Mouse (Mus musculus): Measurements from ENCODE around the gene Gm17617.
A peak's percentile ranks its signal among the peaks of the same experiment; 100 is the strongest.

Gm17617 gene

GRCm38 (mm10) chr13:55133448-55133847 is at the start of gene Gm17617:
Gene Gm17617 (minus strand): TSS chr13:55133548.
- DNase-seq: no peak

DNA sequence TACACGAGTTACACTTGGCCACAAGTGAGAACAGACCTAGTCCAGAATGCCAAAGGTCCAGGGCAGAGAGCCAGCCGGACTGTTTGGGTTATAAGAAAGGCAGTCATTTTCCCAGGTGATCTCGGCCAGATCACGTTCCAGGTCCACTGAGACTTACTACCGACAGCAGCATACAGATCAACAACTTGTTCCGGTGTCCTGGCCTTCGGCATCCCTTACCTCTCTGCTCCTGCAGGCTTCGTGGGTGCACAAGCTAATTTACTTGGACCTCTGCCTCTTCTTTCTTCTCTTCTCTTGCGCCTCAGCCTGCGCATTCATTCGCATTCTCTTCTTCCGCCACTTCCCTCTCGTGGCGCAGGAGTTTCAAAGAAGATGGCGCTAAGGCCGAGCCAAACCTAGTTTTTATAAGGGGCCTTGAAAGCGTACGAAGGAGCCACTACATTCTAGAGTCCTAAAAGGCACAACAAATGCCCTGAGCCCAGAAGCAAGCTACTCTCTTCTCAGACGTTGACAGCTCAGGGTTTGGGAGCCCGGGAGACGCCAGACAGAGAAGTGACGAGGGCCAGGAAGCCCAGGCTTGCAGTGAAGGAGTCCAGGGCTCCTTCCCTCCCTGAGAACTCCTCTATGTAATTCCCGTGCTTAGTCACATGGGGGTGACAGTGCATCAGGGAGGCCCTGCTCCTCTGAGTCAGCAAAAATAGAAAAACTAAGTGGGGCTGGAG is 49.0 kb upstream of the Gm17617 start:
- peak; percentile 73 to 87 for DNase-seq

DNA sequence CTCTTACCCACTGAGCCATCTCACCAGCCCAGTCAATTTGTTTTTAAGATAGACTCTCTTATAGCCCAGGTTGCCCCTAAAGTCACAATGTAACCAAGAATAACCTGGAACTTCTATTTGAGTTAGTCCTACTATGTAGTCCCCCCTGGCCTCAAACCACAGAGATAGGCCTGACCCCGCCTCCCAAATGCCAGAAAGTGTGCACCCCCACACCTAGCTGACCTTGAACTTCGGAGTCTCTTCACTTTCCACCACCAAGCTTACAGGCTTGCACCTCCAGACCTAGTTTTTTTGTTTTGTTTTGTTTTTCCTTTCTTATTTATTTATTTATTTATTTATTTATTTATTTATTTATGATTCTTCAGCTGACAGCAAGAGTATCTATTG is 48.4 kb upstream of the Gm17617 start:
- DNase-seq: no peak

DNA sequence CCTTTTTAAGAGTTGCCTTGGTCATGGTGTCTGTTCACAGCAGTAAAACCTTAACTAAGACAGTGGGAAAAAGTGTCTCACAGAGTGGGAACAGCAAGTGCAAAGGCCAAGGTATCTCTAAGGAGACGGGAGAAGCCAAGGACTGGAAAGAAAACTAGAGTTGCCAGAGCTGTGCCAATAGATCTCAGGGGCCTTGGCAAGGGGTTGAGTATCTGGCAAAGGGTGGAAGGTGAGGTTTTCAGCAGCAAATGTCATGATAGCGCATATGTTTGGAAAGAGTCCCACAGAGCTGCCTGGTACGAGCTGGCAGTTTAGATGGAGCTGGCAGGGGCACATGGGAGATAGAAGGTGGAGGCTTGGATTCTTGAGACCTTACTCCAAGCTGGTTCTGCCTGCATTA is 46.2 kb upstream of the Gm17617 start:
- no peak for DNase-seq

DNA sequence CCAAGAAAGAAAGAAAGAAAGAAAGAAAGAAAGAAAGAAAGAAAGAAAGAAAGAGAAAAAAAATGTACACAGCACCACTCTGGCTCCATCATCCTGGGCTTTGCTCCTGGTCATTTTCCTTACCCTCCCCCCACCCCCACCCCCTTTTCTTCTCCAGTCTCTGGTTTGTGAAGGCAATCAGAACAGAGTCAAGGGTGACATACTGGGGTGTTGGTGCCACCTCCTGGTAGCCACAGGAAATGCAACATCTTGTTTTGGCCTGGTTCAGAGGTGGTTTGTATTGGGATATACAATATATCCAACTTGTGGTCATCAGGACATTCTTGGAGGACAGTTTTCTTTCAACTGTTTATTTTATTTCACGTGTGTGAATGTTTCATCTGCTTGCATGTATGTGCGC is 45.2 kb upstream of the Gm17617 start:
- peak; percentile 84 to 86 for DNase-seq

GRCm38 (mm10) chr13:55177903-55178496 is 44.7 kb upstream of the Gm17617 start:
- DNase-seq: peak; percentile 25 to 35

DNA sequence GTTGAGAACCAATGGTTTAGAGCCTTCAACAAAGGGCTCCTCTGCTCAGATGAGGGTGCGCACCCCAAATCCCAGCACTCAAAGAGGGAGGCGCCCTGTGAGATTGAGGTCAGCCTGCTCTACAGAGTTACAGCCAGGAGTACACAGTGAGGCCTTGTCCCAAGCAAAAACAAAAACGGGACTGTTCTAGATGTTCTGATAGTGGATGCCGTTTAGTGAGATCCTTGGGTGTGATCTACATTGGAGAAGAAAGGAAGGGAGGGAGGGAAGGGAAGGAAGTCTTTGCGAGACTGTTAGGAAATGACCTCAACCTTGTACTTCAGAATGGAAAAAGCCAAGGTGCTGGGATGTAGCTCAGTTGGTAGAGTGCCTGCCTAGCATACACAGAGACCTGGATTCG is 42.9 kb upstream of the Gm17617 start:
- no peak for DNase-seq

GRCm38 (mm10) chr13:55174347-55174746 is 41.0 kb upstream of the Gm17617 start:
- no peak for DNase-seq

GRCm38 (mm10) chr13:55172336-55172770 is 39.0 kb upstream of the Gm17617 start:
- DNase-seq: peak in 1 of 2 experiments; percentile 19

DNA sequence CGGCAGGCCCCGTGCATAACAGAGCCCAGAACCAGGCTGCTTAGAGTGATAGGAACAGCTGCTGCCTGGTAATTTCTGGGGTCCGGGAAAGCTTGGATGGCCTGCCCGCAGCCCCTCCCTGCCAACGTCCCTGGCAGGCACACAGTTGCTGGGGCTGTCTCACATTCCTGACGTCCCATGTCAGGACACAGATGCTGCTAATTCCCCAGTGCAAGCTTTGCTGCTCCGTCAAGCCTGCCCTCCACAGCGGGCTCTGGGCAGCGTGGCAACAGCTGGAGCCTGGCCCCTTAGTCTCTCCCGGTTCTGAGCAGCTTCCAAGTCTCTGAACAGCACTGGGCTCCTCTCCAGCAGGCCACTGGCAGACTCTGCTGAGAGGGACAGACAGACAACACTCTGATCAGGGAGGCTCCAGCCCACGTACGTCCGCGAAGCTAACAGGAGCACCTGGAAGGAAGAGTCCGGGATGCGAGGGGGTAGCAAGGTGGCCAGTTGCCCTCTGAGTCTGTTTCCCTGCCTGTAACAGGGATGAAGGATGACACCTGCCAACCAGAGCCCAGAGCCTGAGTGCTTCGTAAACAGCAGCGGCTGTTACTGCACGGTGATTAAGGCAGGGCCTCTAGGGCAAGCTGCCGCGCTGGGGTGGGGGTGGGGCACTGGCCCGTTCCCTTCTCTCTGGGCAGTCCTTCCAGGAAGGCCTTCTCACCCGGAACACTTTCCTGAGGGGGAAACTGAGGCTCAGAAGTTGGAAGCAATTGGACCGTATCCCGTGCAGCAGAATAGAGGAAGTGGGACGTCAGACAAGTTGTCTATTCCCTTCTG is 38.4 kb upstream of the Gm17617 start:
- peak; percentile 62 to 74 for DNase-seq

DNA sequence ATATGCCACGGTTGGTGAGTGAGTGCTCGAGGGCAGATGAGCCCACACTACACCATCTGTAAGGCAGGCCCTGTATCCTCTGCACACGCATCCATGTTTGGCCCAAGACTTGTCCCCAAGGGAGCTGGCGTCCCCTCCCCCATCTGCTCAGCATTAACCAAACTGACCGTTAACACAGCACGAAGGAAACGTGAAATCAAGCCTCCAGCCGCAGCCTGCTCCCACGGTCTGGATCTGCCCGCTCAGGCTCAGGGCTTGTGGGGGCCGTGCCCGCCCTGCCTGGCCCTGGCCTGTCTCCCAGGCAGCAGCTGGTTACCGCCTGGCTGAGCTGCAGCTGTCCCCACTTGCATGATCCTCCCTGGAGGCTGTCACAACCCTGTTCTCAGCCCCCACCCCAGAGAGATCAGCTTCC is 35.6 kb upstream of the Gm17617 start:
- DNase-seq: peak; percentile 82 to 90

- peak in 1 of 2 experiments; percentile 32 for DNase-seq
Measured at GRCm38 (mm10) chr13:55168255-55168654, 34.9 kb upstream of the Gm17617 start.

DNA sequence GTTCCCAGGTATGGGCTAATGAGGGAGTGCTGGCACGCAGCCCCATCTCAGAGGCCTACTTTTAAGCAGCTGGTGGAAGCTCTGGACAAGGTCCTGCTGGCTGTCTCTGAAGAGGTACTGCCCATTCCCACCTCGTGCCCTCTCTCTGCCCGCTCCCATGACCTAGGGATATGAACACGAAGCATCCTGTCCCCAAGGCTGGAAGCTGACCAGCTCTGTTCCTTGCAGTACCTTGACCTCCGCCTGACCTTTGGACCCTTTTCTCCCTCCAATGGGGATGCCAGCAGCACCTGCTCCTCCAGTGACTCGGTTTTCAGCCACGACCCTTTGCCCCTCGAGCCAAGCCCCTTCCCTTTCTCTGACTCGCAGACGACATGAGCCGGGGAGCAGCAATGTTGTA is 34.5 kb upstream of the Gm17617 start:
- peak; percentile 28 to 43 for DNase-seq

- no peak for DNase-seq
Measured at GRCm38 (mm10) chr13:55166806-55167725, 33.7 kb upstream of the Gm17617 start.

DNA sequence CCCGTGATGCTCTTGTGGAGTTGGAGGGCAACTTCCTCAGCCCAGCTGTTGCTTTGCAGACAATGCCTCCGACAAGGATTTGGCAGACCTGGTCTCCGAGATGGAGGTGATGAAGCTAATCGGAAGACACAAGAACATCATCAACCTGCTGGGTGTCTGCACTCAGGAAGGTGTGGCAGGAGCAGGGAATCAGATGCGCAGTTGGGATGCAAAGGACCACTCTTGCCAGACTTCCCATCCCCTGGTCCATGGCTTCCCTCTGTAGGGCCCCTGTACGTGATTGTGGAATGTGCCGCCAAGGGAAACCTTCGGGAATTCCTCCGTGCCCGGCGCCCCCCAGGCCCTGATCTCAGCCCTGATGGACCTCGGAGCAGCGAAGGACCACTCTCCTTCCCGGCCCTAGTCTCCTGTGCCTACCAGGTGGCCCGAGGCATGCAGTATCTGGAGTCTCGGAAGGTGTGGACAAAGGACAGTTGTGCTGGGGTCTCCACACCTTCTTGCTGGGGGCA is 32.5 kb upstream of the Gm17617 start:
- no peak for DNase-seq

DNA sequence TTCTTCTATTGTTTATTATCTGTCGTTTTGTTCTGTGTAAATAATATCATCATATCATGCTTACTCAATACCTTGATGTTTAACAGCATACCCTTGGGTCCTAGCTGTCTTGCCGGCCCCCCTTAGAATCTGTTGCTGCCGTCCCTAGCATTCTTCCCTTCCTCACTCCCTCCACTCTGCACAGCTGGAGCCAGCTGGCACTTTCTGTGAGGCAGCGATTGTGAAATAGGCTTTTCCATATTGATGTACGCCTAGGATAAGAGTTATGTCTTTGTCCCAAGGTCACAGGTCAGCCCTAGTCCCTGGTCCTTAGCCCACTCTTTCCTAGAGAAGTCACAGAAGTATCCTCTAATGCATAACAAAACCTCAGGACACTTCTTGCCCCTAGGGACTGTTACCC is 30.2 kb upstream of the Gm17617 start:
- peak; percentile 79 to 83 for DNase-seq

- no peak for DNase-seq
Measured at GRCm38 (mm10) chr13:55162365-55162764, 29.0 kb upstream of the Gm17617 start.

DNA sequence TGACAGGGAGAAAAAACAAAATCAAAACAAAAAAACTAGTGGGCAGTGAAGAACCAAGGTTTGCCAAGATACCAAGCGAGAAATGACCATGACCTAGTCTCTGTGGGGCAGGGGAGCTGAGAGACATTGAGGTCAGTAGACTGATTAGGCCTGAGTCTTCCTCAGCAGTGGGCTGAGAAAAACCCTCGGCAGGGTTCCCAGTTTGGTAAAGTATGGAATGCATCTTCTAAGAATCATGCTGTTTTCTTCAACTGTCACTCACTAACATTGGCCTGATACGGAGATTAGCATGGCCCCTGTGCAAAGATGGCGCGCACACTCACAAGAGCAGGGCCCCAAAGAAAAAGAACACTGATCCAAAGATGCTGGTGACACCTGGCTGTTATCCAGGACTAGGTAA is 20.6 kb upstream of the Gm17617 start:
- no peak for DNase-seq

DNA sequence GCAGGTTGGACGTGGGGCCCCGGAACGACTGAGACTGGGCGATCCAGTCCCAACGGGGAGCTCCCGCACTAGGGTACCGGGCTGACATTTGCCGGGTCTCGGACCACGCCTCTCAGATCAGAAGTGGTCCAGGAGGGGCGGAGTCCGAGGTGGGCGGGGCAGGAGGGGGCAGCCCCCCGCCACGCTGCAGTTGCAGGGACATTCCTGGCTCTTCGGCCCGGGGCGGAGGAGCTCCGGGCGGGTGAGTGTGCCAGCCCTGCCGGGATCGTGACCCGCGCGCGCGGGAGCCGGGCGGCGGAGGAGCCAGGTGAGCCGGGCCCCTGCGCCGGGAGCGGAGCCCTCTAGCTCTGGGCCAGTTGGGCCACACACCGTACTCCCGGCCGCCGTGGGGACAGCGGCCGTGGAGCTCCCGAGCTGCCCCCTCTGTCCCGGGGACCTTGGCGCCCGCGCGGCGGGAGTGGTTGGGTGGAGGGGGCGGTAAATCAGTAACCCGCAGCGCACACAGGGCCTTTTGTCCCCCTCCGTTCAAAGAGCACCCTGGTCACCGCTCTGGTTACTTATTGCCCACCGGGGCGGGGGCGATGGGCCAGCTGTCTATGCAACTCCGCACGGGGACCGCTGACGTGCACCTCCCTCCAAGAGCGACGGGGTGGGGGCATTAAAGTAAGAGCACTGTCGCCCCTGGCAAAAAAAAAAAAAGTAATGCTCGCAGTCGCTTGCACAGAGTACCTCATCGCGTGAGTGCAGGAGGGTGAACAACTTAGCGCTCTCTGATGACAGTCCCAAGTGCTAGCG is 19.5 kb upstream of the Gm17617 start, which contains the start of gene Fgfr4:
Fgfr4 (plus strand) TSS at position 20 of the 795 bp plus-strand sequence.
- peak; percentile 85 to 91 for DNase-seq

DNA sequence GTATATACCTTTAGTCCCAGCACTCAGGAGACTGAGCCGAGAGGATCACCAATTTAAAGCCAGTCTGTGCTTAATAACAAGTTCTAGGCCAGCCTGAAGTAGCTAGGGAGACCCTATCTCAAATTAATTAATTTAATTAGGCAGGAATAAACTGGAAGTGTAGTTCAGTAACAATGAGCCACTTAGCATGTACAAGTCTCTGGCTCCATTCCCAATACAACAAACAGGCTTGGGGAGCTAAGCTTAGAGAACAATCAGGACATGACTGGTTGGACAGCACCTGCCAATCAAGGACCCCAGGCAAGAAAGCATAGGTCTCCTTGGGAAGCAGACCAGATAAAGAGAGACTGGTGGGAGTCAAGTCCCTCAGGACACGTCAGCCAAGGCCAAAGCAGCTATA is 6.9 kb upstream of the Gm17617 start:
- DNase-seq: no peak

DNA sequence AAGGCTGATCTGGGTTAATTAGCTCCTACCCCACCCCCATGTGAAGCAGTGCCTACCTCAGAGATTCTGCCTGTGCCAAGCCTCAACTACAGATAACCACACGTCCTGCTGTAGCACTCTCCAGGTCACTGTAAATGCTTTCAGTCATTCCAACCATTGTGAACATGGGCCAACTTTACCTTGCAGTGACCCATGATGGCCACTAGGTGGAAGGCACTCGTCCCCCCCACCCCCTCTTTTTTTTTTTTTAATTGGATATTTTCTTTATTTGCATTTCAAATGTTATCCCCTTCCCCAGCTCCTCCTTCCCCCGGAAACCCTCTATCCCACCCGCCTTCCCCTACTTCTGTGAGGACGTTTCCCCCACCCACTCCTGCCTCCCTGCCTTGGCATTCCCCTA is 2.0 kb upstream of the Gm17617 start:
- peak in 1 of 2 experiments; percentile 43 for DNase-seq

All from kidney, postnatal 4 days (tissue).